11 mouse cellular contexts compared by ENCODE assay signal in genomic region chr12:84180090-84180489, GRCm38 (mm10). TPM values are rescaled to one million over a fixed set of nuclear protein-coding genes. Genes with fewer than 3 reads are reported as not detected.
DNase-seq lines count a peak whose midpoint lies in the region; ATAC-seq and TF ChIP-seq lines count a peak whose summit lies in the region.
"Had no signal": no experiment of that assay in that cellular context is flagged by ENCODE, and none has a peak within 500 bp of the region (broad histone marks: within the 10 kb centered on the region; RNA-seq: fewer than 3 reads in every experiment).

No protein-coding gene starts in this region.

- no peaks in the 10 kb centered on the region for H3K9me3 ChIP-seq in liver, embryonic 11.5 days (ENCODE audit: control insufficient read depth, low read length)
- no peaks in the 10 kb centered on the region for H3K9me3 ChIP-seq in embryonic facial prominence, embryonic 15.5 days (replicated peaks)
- no peaks in the 10 kb centered on the region for H3K9me3 ChIP-seq in liver, embryonic 16.5 days (replicated peaks; ENCODE audit: control insufficient read depth, low read length)

- DNase-seq in gastrocnemius, adult 2 months: no peak
- DNase-seq in gastrocnemius, postnatal 25 days: no peak
- DNase-seq in liver, embryonic 11.5 days (ENCODE audit: low spot score): no peak
- DNase-seq in liver: no peak
- DNase-seq in embryo, embryonic 9.5 days (ENCODE audit: extremely low spot score): no peak
- no peak for DNase-seq in adrenal gland, postnatal 25 days
- DNase-seq: cerebellum, postnatal 36 days; spleen, adult 18-20 months had no signal

- H3K9ac ChIP-seq in liver, embryonic 11.5 days (ENCODE audit: low read depth, low read length): peak overlapping the region; percentile 48
- no peak overlapping the region for H3K9ac ChIP-seq in embryonic facial prominence, embryonic 15.5 days
- peak overlapping the region; percentile 30; the same call in 1 of the 2 replicates for H3K9ac ChIP-seq in liver, embryonic 16.5 days (ENCODE audit: low read depth, low read length)

- peak overlapping the region; percentile 56 for H3K27ac ChIP-seq in gastrocnemius, adult 2 months
- H3K27ac ChIP-seq in liver, embryonic 11.5 days (ENCODE audit: low read depth, low read length): peak overlapping the region; percentile 43; the same call in 1 of the 2 replicates
- peak overlapping the region; percentile 63; the same call in 1 of the 2 replicates for H3K27ac ChIP-seq in embryonic facial prominence, embryonic 15.5 days (replicated peaks)
- peak overlapping the region; percentile 57 for H3K27ac ChIP-seq in liver, embryonic 16.5 days (ENCODE audit: low read length)

- no peak for ATAC-seq in liver, embryonic 11.5 days (replicated peaks; ENCODE audit: low FRiP score)
- no peak for ATAC-seq in embryonic facial prominence, embryonic 15.5 days (ENCODE audit: insufficient number of reproducible peaks, low FRiP score, low TSS enrichment, low read depth)
- ATAC-seq in liver, embryonic 16.5 days (ENCODE audit: low read depth): no peak
- ATAC-seq: activated CD4-positive, CD25-positive, alpha-beta regulatory T cell, adult 4 months had no signal

- H3K36me3 ChIP-seq in liver, embryonic 11.5 days (ENCODE audit: control insufficient read depth, insufficient read depth, low read length): peaks cover 4% of the 10 kb centered on the region; the same call in 1 of the 2 replicates
- no peaks in the 10 kb centered on the region for H3K36me3 ChIP-seq in embryonic facial prominence, embryonic 15.5 days
- H3K36me3 ChIP-seq in liver, embryonic 16.5 days (ENCODE audit: control insufficient read depth, insufficient read depth): peaks cover 4% of the 10 kb centered on the region; the same call in 1 of the 2 replicates

- no peak overlapping the region for H3K4me3 ChIP-seq in gastrocnemius, adult 2 months
- H3K4me3 ChIP-seq in liver, embryonic 11.5 days (ENCODE audit: low read depth, low read length): no peak overlapping the region
- no peak overlapping the region for H3K4me3 ChIP-seq in embryonic facial prominence, embryonic 15.5 days (replicated peaks)
- no peak overlapping the region for H3K4me3 ChIP-seq in liver, embryonic 16.5 days (ENCODE audit: low read depth, low read length)

- WGBS in liver, embryonic 11.5 days: 75% methylated on average over 3 of the region's 3 CpGs
- 58% methylated on average over 3 of the region's 3 CpGs for WGBS in embryonic facial prominence, embryonic 15.5 days
- WGBS in liver, embryonic 16.5 days (ENCODE audit: insufficient replicate concordance): 73% methylated on average over 3 of the region's 3 CpGs

- intact Hi-C loops in gastrocnemius, adult 2 months (cut with DNase I): no loop called here

- peak overlapping the region; percentile 39; the same call in 1 of the 2 replicates for H3K4me2 ChIP-seq in liver, embryonic 11.5 days
- H3K4me2 ChIP-seq in embryonic facial prominence, embryonic 15.5 days (replicated peaks): no peak overlapping the region
- H3K4me2 ChIP-seq in liver, embryonic 16.5 days (ENCODE audit: low read depth, low read length): 0 out of 2 replicates have a peak overlapping the region, but pooled peaks have one; percentile 46

- peaks cover 73% of the 10 kb centered on the region for H3K4me1 ChIP-seq in liver, embryonic 11.5 days (replicated peaks; ENCODE audit: control insufficient read depth, insufficient read depth, low read length)
- peaks cover 75% of the 10 kb centered on the region for H3K4me1 ChIP-seq in embryonic facial prominence, embryonic 15.5 days
- H3K4me1 ChIP-seq in liver, embryonic 16.5 days (ENCODE audit: control insufficient read depth, low read depth, low read length): peaks cover 77% of the 10 kb centered on the region

- TF ChIP-seq CTCF in gastrocnemius, adult 2 months (IDR thresholded peaks at IDR 0.05): no peak

- no peaks in the 10 kb centered on the region for H3K27me3 ChIP-seq in liver, embryonic 11.5 days (replicated peaks; ENCODE audit: control insufficient read depth, insufficient read depth, low read length)
- H3K27me3 ChIP-seq in embryonic facial prominence, embryonic 15.5 days: no peaks in the 10 kb centered on the region
- no peaks in the 10 kb centered on the region for H3K27me3 ChIP-seq in liver, embryonic 16.5 days (ENCODE audit: control insufficient read depth, insufficient read depth, low read depth, low read length)

RNA-seq across cellular contexts. Expression of gene Pnma1, which starts 31.8 kb away (rescaled TPM):
- total RNA-seq in gastrocnemius, adult 2 months (2021): under 1 TPM; 0.10 to 0.17 TPM
- total RNA-seq in gastrocnemius, postnatal 25 days (2021): under 1 TPM; 0.10 to 0.24 TPM
- 0.27 and 0.53 TPM in 2 replicates for polyA plus RNA-seq in liver, embryonic 11.5 days (2014; fragmentation: Nextera tagmentation; extraction: Ambion mirVana)
- 1.8 and 3.0 TPM in 2 replicates for polyA plus RNA-seq in embryonic facial prominence, embryonic 15.5 days (2015; fragmentation: Nextera tagmentation; extraction: Ambion mirVana)
- polyA plus RNA-seq in liver, embryonic 16.5 days (2015; fragmentation: Nextera tagmentation; extraction: Ambion mirVana): 0.12 and 0.14 TPM in 2 replicates
- 0.64 TPM in 1 of 2 replicates, not detected in the other for total RNA-seq in adrenal gland, postnatal 25 days (2021)
- polyA plus RNA-seq: activated CD4-positive, CD25-positive, alpha-beta regulatory T cell, adult 4 months had no signal

RNA-seq across cellular contexts. Expression of gene Elmsan1, which starts 38.6 kb away (rescaled TPM):
- 10 to 100 TPM; 10.2 to 11.9 TPM for total RNA-seq in gastrocnemius, adult 2 months (2021)
- total RNA-seq in gastrocnemius, postnatal 25 days (2021): 1 to 10 TPM; 8.0 to 9.9 TPM
- polyA plus RNA-seq in liver, embryonic 11.5 days (2014; fragmentation: Nextera tagmentation; extraction: Ambion mirVana): 12.6 and 13.4 TPM in 2 replicates
- polyA plus RNA-seq in embryonic facial prominence, embryonic 15.5 days (2015; fragmentation: Nextera tagmentation; extraction: Ambion mirVana): 15.4 and 15.9 TPM in 2 replicates
- polyA plus RNA-seq in liver, embryonic 16.5 days (2015; fragmentation: Nextera tagmentation; extraction: Ambion mirVana): 6.9 and 7.8 TPM in 2 replicates
- total RNA-seq in adrenal gland, postnatal 25 days (2021): 22.3 and 32.8 TPM in 2 replicates
